Mouse (Mus musculus) regulatory T cell (primary cell): Measurements from ENCODE around the gene Errfi1.

ENCODE experiments used
- in situ Hi-C: fragments of 300-600 bp; cut with MboI, MseI; formaldehyde crosslinking; loops from one replicate; pipeline ENCODE4 v1.15.1; 2025; ENCODE audit warnings: high pct_unique_total_duplicates

The Errfi1 gene

GRCm38 (mm10) chr4:150910164-150910951 lies 56.6 kb downstream of the Errfi1 start:
- in situ Hi-C loops = loop anchor here (10.0 kb wide), 2 partner anchors 1214 to 1216 kb away; no protein-coding TSS in a partner anchor

- in situ Hi-C loops = loop anchor here (10.0 kb wide), 2 partner anchors 1211 to 1219 kb away; no protein-coding TSS in a partner anchor
These were observed 60.0 kb downstream of the Errfi1 start for GRCm38 (mm10) chr4:150913743-150914142.

- in situ Hi-C loops = loop anchor here (10.0 kb wide), 2 partner anchors 1210 to 1220 kb away; no protein-coding TSS in a partner anchor
These were observed 60.6 kb downstream of the Errfi1 start, which contains the start of the genes Park7 and Tnfrsf9 for GRCm38 (mm10) chr4:150914290-150914733. Park7 (minus strand) TSS chr4:150914437. Tnfrsf9 (plus strand) TSS chr4:150914562.

GRCm38 (mm10) chr4:150915181-150915906 lies 61.6 kb downstream of the Errfi1 start:
- in situ Hi-C loops = loop anchor here (10.0 kb wide), 2 partner anchors 1209 to 1221 kb away; no protein-coding TSS in a partner anchor

GRCm38 (mm10) chr4:150917336-150918027 lies 63.8 kb downstream of the Errfi1 start:
- in situ Hi-C loops = loop anchor here (10.0 kb wide), 2 partner anchors 1207 to 1223 kb away; no protein-coding TSS in a partner anchor
